Mouse (Mus musculus): ENCODE results near the gene Apof.

- TF ChIP-seq CTCF (IDR thresholded peaks at IDR 0.05; ENCODE audit: borderline replicate concordance, control insufficient read depth, extremely low read depth, insufficient read depth, low read length, poor library complexity) (no peak), POLR2A (IDR thresholded peaks at IDR 0.05; ENCODE audit: control insufficient read depth, extremely low read depth, insufficient read depth, low read length, poor library complexity) (no peak)
Measured at GRCm38 (mm10) chr10:128247020-128247732, 21.3 kb upstream of the Apof start.

Data from thymus, adult 2 months (tissue).